Mouse (Mus musculus) neural tube, embryonic 12.5 days (tissue): ENCODE measurements around the gene Olfr641. TPM values are rescaled to one million over a fixed set of nuclear protein-coding genes. Genes with fewer than 3 reads are reported as not detected.

Experiments
- ATAC-seq: fragments of 200-750 bp; cut with Nextera tagmentation; 2 replicates; pipeline ENCODE4 v1.8.0; 2017; ENCODE audit warnings: low read depth, mild to moderate bottlenecking, moderate TSS enrichment, moderate library complexity; ENCODE audit not compliant: low FRiP score
- H3K27ac ChIP-seq: fragments of 300-500 bp; sonication (generic); 2 replicates; pipeline ENCODE4 v1.5.1; 2016
- H3K27me3 ChIP-seq: fragments of 300-500 bp; sonication (generic); replicated peaks from 2 replicates; pipeline ENCODE4 v1.6.1; 2016; ENCODE audit warnings: mild to moderate bottlenecking
- H3K36me3 ChIP-seq: fragments of 300-500 bp; sonication (generic); 2 replicates; pipeline ENCODE4 v1.6.1; 2016; ENCODE audit warnings: mild to moderate bottlenecking
- H3K4me1 ChIP-seq: fragments of 300-500 bp; sonication (generic); 2 replicates; pipeline ENCODE4 v1.6.1; 2016
- H3K4me2 ChIP-seq: fragments of 300-500 bp; sonication (generic); replicated peaks from 2 replicates; pipeline ENCODE4 v1.6.1; 2016; ENCODE audit warnings: mild to moderate bottlenecking
- H3K4me3 ChIP-seq: fragments of 300-500 bp; sonication (generic); 2 replicates; pipeline ENCODE4 v1.5.1; 2016
- H3K9ac ChIP-seq: fragments of 300-500 bp; sonication (generic); 2 replicates; pipeline ENCODE4 v1.6.1; 2016; ENCODE audit warnings: mild to moderate bottlenecking
- H3K9me3 ChIP-seq: fragments of 300-500 bp; sonication (generic); 2 replicates; pipeline ENCODE4 v1.6.1; 2016; ENCODE audit warnings: mild to moderate bottlenecking
- WGBS: fragments of 180-500 bp; shearing (Covaris S2); methylation state at CpG from one replicate; pipeline ENCODE4 v1.1.7; 2016; 5-methylcytosine and 5-hydroxymethylcytosine counted together
- polyA plus RNA-seq: library from polyadenylated mRNA; unstranded; fragments of >200 nt; fragmentation: Nextera tagmentation; extraction: Ambion mirVana; gene quantifications from 2 replicates; pipeline ENCODE4 v1.2.1, GENCODE M21; 2016

Olfr641 gene
- polyA plus RNA-seq, result not detected in 2 replicates

- no peak within 1 kb of the TSS for H3K4me2 ChIP-seq
- no peak within 1 kb of the TSS for H3K27ac ChIP-seq
- H3K9me3 ChIP-seq, result no peaks in the 10 kb centered on the region
- no peak for ATAC-seq
- H3K4me1 ChIP-seq, result no peaks in the 10 kb centered on the region
- 80% methylated on average over 1 of the region's 1 CpGs for WGBS
- no peaks in the 10 kb centered on the region for H3K27me3 ChIP-seq
- H3K4me3 ChIP-seq, result no peak within 1 kb of the TSS
- H3K36me3 ChIP-seq, result no peaks in the 10 kb centered on the region
- H3K9ac ChIP-seq, result no peak within 1 kb of the TSS
Measured at GRCm38 (mm10) chr7:104035145-104035544, at the start of gene Olfr641. Olfr641 (plus strand) TSS chr7:104035445.

DNA sequence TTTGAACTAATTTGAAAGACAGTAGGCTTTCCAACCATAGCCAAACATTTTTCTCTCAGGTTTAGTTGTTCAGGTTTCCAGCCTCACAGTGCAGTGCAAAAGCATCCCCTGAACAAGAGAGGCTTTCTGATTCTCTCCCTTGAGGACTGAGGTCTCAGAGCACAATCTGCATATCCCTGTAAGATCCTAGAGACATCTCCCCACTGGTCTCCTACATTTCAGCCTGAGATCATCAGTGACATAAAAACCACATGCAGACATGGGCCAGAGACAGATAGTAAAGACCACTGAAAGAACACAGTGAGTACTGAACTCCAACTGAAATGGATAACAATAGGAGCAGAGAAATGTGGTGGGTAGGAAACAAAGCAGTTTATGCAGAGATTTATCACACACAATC, 36.8 kb upstream of the Olfr641 start, which contains the start of gene Olfr638:
Gene Olfr638, plus strand, starts transcription at position 301 of the 400 bp plus-strand sequence.
- H3K9me3 ChIP-seq, result no peaks in the 10 kb centered on the region
- no peaks in the 10 kb centered on the region for H3K27me3 ChIP-seq
- H3K9ac ChIP-seq, result no peak within 1 kb of the TSS
- H3K4me3 ChIP-seq, result no peak within 1 kb of the TSS
- H3K27ac ChIP-seq, result no peak within 1 kb of the TSS
- no peaks in the 10 kb centered on the region for H3K4me1 ChIP-seq
- ATAC-seq, result no peak
- no peak within 1 kb of the TSS for H3K4me2 ChIP-seq
- no peaks in the 10 kb centered on the region for H3K36me3 ChIP-seq

- Histone ChIP-seq H3K9me3 (no peaks in the 10 kb centered on the region), H3K9ac (no peak overlapping the region)
- ATAC-seq, result no peak
Measured at GRCm38 (mm10) chr7:103999124-103999523, 36.1 kb upstream of the Olfr641 start.

GRCm38 (mm10) chr7:104017203-104017602, 18.0 kb upstream of the Olfr641 start, which contains the start of gene Olfr639:
Olfr639 (minus strand) TSS chr7:104017303.
- Histone ChIP-seq H3K4me3 (no peak within 1 kb of the TSS), H3K36me3 (no peaks in the 10 kb centered on the region), H3K4me1 (no peaks in the 10 kb centered on the region), H3K9ac (no peak within 1 kb of the TSS), H3K27ac (no peak within 1 kb of the TSS), H3K27me3 (no peaks in the 10 kb centered on the region), H3K4me2 (no peak within 1 kb of the TSS), H3K9me3 (no peaks in the 10 kb centered on the region)
- ATAC-seq, result no peak

More at GRCm38 (mm10) chr7:103999124-103999523, 36.1 kb upstream of the Olfr641 start:
- Histone ChIP-seq H3K4me2 (no peak overlapping the region), H3K4me1 (no peaks in the 10 kb centered on the region), H3K27ac (no peak overlapping the region), H3K36me3 (no peaks in the 10 kb centered on the region), H3K27me3 (no peaks in the 10 kb centered on the region), H3K4me3 (no peak overlapping the region)

GRCm38 (mm10) chr7:104018953-104019352, 16.3 kb upstream of the Olfr641 start:
- Histone ChIP-seq H3K9me3 (no peaks in the 10 kb centered on the region), H3K27me3 (no peaks in the 10 kb centered on the region), H3K9ac (no peak overlapping the region), H3K36me3 (no peaks in the 10 kb centered on the region), H3K4me2 (no peak overlapping the region), H3K27ac (no peak overlapping the region), H3K4me1 (no peaks in the 10 kb centered on the region), H3K4me3 (no peak overlapping the region)
- no peak for ATAC-seq
- 89% methylated on average over 1 of the region's 1 CpGs for WGBS

GRCm38 (mm10) chr7:104021651-104022050, 13.6 kb upstream of the Olfr641 start:
- H3K9ac ChIP-seq, result no peak overlapping the region
- H3K36me3 ChIP-seq, result no peaks in the 10 kb centered on the region
- 90% methylated on average over 6 of the region's 6 CpGs for WGBS
- no peak overlapping the region for H3K4me2 ChIP-seq
- H3K27ac ChIP-seq, result no peak overlapping the region
- no peaks in the 10 kb centered on the region for H3K4me1 ChIP-seq
- no peak for ATAC-seq
- H3K9me3 ChIP-seq, result no peaks in the 10 kb centered on the region
- no peaks in the 10 kb centered on the region for H3K27me3 ChIP-seq
- no peak overlapping the region for H3K4me3 ChIP-seq

DNA sequence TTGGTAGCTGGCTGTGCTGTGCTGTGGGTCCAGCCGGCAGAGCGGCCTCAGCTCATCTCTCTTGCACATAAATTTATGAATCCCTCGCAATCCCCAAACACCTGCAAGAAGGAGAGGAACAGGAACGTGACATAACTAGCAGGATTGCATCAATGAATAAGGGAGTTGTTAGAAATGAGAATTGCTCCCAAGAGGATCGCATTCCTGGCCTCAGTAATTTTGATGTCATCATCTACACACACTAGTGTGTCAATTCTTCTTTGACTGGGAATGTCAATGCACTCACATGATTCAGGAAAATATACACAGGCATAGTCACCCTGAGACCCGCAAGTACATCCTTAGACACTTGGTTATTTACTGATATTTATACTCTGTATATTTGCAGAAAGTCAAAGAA, 9.8 kb upstream of the Olfr641 start, which contains the start of gene Olfr640:
Gene Olfr640, minus strand, starts transcription at position 101 of the 400 bp plus-strand sequence.
- WGBS, result 83% methylated on average over 6 of the region's 6 CpGs
- H3K4me1 ChIP-seq, result no peaks in the 10 kb centered on the region
- ATAC-seq, result no peak

GRCm38 (mm10) chr7:104026978-104027377, 8.3 kb upstream of the Olfr641 start:
- H3K36me3 ChIP-seq, result no peaks in the 10 kb centered on the region
- no peak overlapping the region for H3K27ac ChIP-seq
- H3K4me2 ChIP-seq, result no peak overlapping the region
- WGBS, result 86% methylated on average over 3 of the region's 3 CpGs
- ATAC-seq, result no peak
- no peaks in the 10 kb centered on the region for H3K27me3 ChIP-seq
- no peak overlapping the region for H3K4me3 ChIP-seq
- no peaks in the 10 kb centered on the region for H3K4me1 ChIP-seq
- H3K9me3 ChIP-seq, result no peaks in the 10 kb centered on the region
- no peak overlapping the region for H3K9ac ChIP-seq

More for the DNA sequence above, 9.8 kb upstream of the Olfr641 start, which contains the start of gene Olfr640:
- H3K4me3 ChIP-seq, result no peak within 1 kb of the TSS
- no peaks in the 10 kb centered on the region for H3K27me3 ChIP-seq
- no peak within 1 kb of the TSS for H3K9ac ChIP-seq
- H3K36me3 ChIP-seq, result no peaks in the 10 kb centered on the region
- no peaks in the 10 kb centered on the region for H3K9me3 ChIP-seq
- no peak within 1 kb of the TSS for H3K27ac ChIP-seq
- H3K4me2 ChIP-seq, result no peak within 1 kb of the TSS

DNA sequence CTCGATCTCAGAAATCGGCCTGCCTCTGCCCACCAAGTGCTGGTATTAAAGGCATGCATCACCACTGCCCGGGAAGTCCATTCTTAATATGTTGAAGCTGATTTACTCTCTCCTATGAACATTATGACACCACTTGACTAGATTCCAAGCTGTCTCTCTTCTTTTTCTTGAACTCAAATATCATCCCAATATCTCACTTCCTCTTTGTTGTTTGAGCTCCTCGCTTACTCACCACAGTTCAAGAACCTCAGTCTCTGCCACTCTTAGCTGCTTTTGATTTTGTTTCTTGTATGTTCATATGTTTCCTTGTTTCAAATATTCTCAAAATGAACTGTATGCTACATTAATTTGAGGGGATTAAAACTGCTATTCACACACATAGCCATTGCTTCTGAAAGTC, 15.5 kb downstream of the Olfr641 start:
- Histone ChIP-seq H3K36me3 (no peaks in the 10 kb centered on the region), H3K27me3 (no peaks in the 10 kb centered on the region), H3K27ac (no peak overlapping the region), H3K9ac (no peak overlapping the region), H3K4me1 (no peaks in the 10 kb centered on the region), H3K4me3 (no peak overlapping the region), H3K4me2 (no peak overlapping the region), H3K9me3 (no peaks in the 10 kb centered on the region)
- 94% methylated on average over 4 of the region's 4 CpGs for WGBS
- ATAC-seq, result no peak

DNA sequence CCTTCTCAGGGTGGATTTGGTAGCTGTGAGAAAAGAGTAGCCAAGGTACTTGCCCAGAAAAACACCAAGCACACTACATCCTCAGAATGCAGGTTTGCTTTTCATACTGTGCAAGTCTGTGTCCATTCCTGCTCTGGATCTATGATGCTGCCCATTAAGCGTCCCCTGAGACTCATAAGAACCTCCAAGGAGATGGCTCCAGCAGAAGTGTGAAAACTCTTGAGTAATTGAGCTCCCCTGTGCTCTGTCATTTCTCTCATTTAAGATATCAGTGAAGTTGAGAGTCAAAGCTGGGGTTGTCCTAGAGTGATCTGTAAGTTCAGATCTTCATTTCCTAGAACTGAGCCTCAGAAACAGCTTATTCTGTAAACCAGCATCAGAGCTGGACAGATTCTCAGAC, 17.3 kb downstream of the Olfr641 start, which contains the start of gene Olfr642:
Gene Olfr642, minus strand, starts transcription at position 101 of the 400 bp plus-strand sequence.
- no peak within 1 kb of the TSS for H3K27ac ChIP-seq
- H3K27me3 ChIP-seq, result no peaks in the 10 kb centered on the region
- no peaks in the 10 kb centered on the region for H3K36me3 ChIP-seq
- no peaks in the 10 kb centered on the region for H3K9me3 ChIP-seq
- no peak within 1 kb of the TSS for H3K9ac ChIP-seq
- no peak within 1 kb of the TSS for H3K4me2 ChIP-seq
- H3K4me3 ChIP-seq, result no peak within 1 kb of the TSS
- WGBS, result 87% methylated on average over 1 of the region's 1 CpGs
- no peaks in the 10 kb centered on the region for H3K4me1 ChIP-seq
- no peak for ATAC-seq

DNA sequence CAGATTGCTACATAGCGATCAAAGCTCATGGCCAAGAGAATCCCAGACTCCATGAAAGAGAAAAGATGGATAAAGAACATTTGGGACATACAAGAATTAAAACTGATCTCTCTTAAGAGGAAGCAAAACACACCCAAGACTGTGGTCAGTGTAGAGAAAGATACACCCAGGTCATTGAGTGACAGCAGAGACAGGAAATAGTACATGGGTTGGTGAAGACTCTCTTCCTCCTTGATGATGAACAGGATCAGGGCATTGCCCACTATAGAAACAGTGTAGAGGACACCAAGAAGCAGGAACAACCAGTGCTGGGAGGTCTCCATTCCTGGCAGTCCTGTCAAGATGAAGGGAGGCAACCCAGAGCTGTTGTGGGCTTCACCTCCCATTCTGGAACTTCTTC, 24.0 kb downstream of the Olfr641 start:
- no peaks in the 10 kb centered on the region for H3K4me1 ChIP-seq
- 89% methylated on average over 1 of the region's 1 CpGs for WGBS
- no peak overlapping the region for H3K9ac ChIP-seq
- H3K4me2 ChIP-seq, result no peak overlapping the region
- H3K27ac ChIP-seq, result no peak overlapping the region
- no peaks in the 10 kb centered on the region for H3K9me3 ChIP-seq
- no peaks in the 10 kb centered on the region for H3K27me3 ChIP-seq
- no peak for ATAC-seq
- H3K36me3 ChIP-seq, result no peaks in the 10 kb centered on the region
- H3K4me3 ChIP-seq, result no peak overlapping the region

GRCm38 (mm10) chr7:104061345-104061744, 26.1 kb downstream of the Olfr641 start, which contains the start of gene 4930516K23Rik:
4930516K23Rik (minus strand) TSS chr7:104061445.
- ATAC-seq, result no peak
- Histone ChIP-seq H3K27me3 (no peaks in the 10 kb centered on the region), H3K4me3 (no peak within 1 kb of the TSS), H3K4me1 (no peaks in the 10 kb centered on the region), H3K27ac (no peak within 1 kb of the TSS), H3K36me3 (no peaks in the 10 kb centered on the region), H3K4me2 (no peak within 1 kb of the TSS), H3K9me3 (no peaks in the 10 kb centered on the region), H3K9ac (no peak within 1 kb of the TSS)
- WGBS, result 58% methylated on average over 2 of the region's 2 CpGs

- no peak for ATAC-seq
- Histone ChIP-seq H3K27ac (no peak within 1 kb of the TSS), H3K4me1 (no peaks in the 10 kb centered on the region), H3K9me3 (peaks cover 4% of the 10 kb centered on the region; the same call in 1 of the 2 replicates), H3K4me3 (no peak within 1 kb of the TSS), H3K4me2 (no peak within 1 kb of the TSS), H3K27me3 (no peaks in the 10 kb centered on the region), H3K36me3 (no peaks in the 10 kb centered on the region), H3K9ac (no peak within 1 kb of the TSS)
- 75% methylated on average over 2 of the region's 2 CpGs for WGBS
Measured at GRCm38 (mm10) chr7:104071769-104072168, 36.5 kb downstream of the Olfr641 start, which contains the start of gene Olfr644. Olfr644 (minus strand) TSS chr7:104071869.
